Mouse (Mus musculus) kidney, embryonic 15.5 days (tissue): ENCODE measurements around the gene Ubl7. TPM values are rescaled to one million over a fixed set of nuclear protein-coding genes. Genes with fewer than 3 reads are reported as not detected.
"Not testable (repeated sequence)": the region's sequence is repeated elsewhere in the genome, so short reads cannot be mapped to it uniquely, and the experiment has no call there.

ENCODE experiments used
- ATAC-seq: fragments of 200-750 bp; cut with Nextera tagmentation; replicated peaks from 2 replicates; pipeline ENCODE4 v1.8.0; 2017; ENCODE audit warnings: moderate TSS enrichment; ENCODE audit not compliant: low FRiP score
- H3K27ac ChIP-seq: fragments of 300-500 bp; sonication (generic); 2 replicates; pipeline ENCODE4 v1.5.1; 2015; ENCODE audit warnings: mild to moderate bottlenecking, inconsistent platforms
- H3K27me3 ChIP-seq: fragments of 300-500 bp; sonication (generic); 2 replicates; pipeline ENCODE4 v1.6.1; 2015; ENCODE audit warnings: inconsistent platforms
- H3K36me3 ChIP-seq: fragments of 300-500 bp; sonication (generic); 2 replicates; pipeline ENCODE4 v1.6.1; 2015; ENCODE audit warnings: inconsistent platforms
- H3K4me1 ChIP-seq: fragments of 300-500 bp; sonication (generic); 2 replicates; pipeline ENCODE4 v1.6.1; 2015; ENCODE audit warnings: inconsistent platforms
- H3K4me2 ChIP-seq: fragments of 300-500 bp; sonication (generic); 2 replicates; pipeline ENCODE4 v1.6.1; 2015; ENCODE audit warnings: moderate library complexity, mild to moderate bottlenecking, inconsistent platforms
- H3K4me3 ChIP-seq: fragments of 300-500 bp; sonication (generic); replicated peaks from 2 replicates; pipeline ENCODE4 v1.5.1; 2015; ENCODE audit warnings: mild to moderate bottlenecking, inconsistent platforms
- H3K9ac ChIP-seq: fragments of 300-500 bp; sonication (generic); 2 replicates; pipeline ENCODE4 v1.6.1; 2015; ENCODE audit warnings: mild to moderate bottlenecking, inconsistent platforms
- H3K9me3 ChIP-seq: fragments of 300-500 bp; sonication (generic); replicated peaks from 2 replicates; pipeline ENCODE4 v1.6.1; 2016; ENCODE audit warnings: inconsistent platforms
- WGBS: fragments of 180-500 bp; shearing (Covaris S2); methylation state at CpG from one replicate; pipeline ENCODE4 v1.1.7; 2015; ENCODE audit warnings: mixed read lengths; 5-methylcytosine and 5-hydroxymethylcytosine counted together
- polyA plus RNA-seq: library from polyadenylated mRNA; unstranded; fragments of >200 nt; fragmentation: Nextera tagmentation; extraction: Ambion mirVana; gene quantifications from 2 replicates; pipeline ENCODE4 v1.2.1, GENCODE M21; 2015

Gene Ubl7
- polyA plus RNA-seq, 1 experiment from 2014 or later: 114 TPM

- WGBS: 91% methylated on average over 2 of the region's 2 CpGs
- H3K36me3 ChIP-seq, H3K9me3 ChIP-seq, H3K27ac ChIP-seq, H3K9ac ChIP-seq, ATAC-seq, H3K4me1 ChIP-seq, H3K4me2 ChIP-seq, H3K27me3 ChIP-seq, H3K4me3 ChIP-seq: not testable (repeated sequence)
Observed at GRCm38 (mm10) chr9:57881781-57882180, 29.0 kb upstream of the Ubl7 start.

- no peak for ATAC-seq
- Histone ChIP-seq H3K27me3 (0 out of 2 replicates have a peak, but pooled peaks cover 3% of the 10 kb centered on the region), H3K9ac (no peak overlapping the region), H3K36me3 (no peaks in the 10 kb centered on the region), H3K4me2 (no peak overlapping the region), H3K9me3 (no peaks in the 10 kb centered on the region), H3K27ac (no peak overlapping the region), H3K4me3 (no peak overlapping the region), H3K4me1 (no peaks in the 10 kb centered on the region)
- WGBS: 58% methylated on average over 1 of the region's 1 CpGs
Observed at GRCm38 (mm10) chr9:57883413-57883812, 27.4 kb upstream of the Ubl7 start.

- no peaks in the 10 kb centered on the region for H3K36me3 ChIP-seq
- no peak for ATAC-seq
- no peak overlapping the region for H3K9ac ChIP-seq
- H3K4me2 ChIP-seq: no peak overlapping the region
- H3K4me3 ChIP-seq: no peak overlapping the region
- no peak overlapping the region for H3K27ac ChIP-seq
- WGBS: 74% methylated on average over 6 of the region's 6 CpGs
- H3K4me1 ChIP-seq: no peaks in the 10 kb centered on the region
- H3K9me3 ChIP-seq: no peaks in the 10 kb centered on the region
- 0 out of 2 replicates have a peak, but pooled peaks cover 7% of the 10 kb centered on the region for H3K27me3 ChIP-seq
Observed at GRCm38 (mm10) chr9:57888119-57888518, 22.7 kb upstream of the Ubl7 start.

GRCm38 (mm10) chr9:57900478-57900877 is 10.3 kb upstream of the Ubl7 start:
- no peaks in the 10 kb centered on the region; the same call in 1 of the 2 replicates for H3K27me3 ChIP-seq
- peaks cover 6% of the 10 kb centered on the region; the same call in 1 of the 2 replicates for H3K4me1 ChIP-seq
- no peak for ATAC-seq
- no peaks in the 10 kb centered on the region for H3K9me3 ChIP-seq
- 26% methylated on average over 10 of the region's 10 CpGs for WGBS
- H3K9ac ChIP-seq: no peak overlapping the region
- H3K4me2 ChIP-seq: no peak overlapping the region
- no peaks in the 10 kb centered on the region for H3K36me3 ChIP-seq
- H3K27ac ChIP-seq: no peak overlapping the region
- H3K4me3 ChIP-seq: no peak overlapping the region

GRCm38 (mm10) chr9:57901197-57901596 is 9.6 kb upstream of the Ubl7 start:
- Histone ChIP-seq H3K4me1 (peaks cover 6% of the 10 kb centered on the region; the same call in 1 of the 2 replicates), H3K27ac (no peak overlapping the region), H3K9ac (no peak overlapping the region), H3K27me3 (no peaks in the 10 kb centered on the region; the same call in 1 of the 2 replicates), H3K9me3 (no peaks in the 10 kb centered on the region), H3K4me3 (no peak overlapping the region), H3K4me2 (no peak overlapping the region), H3K36me3 (no peaks in the 10 kb centered on the region)
- no peak for ATAC-seq
- WGBS: 54% methylated on average over 9 of the region's 9 CpGs

GRCm38 (mm10) chr9:57901601-57902000 is 9.2 kb upstream of the Ubl7 start:
- 81% methylated on average over 3 of the region's 3 CpGs for WGBS
- no peak overlapping the region for H3K27ac ChIP-seq
- H3K4me3 ChIP-seq: no peak overlapping the region
- ATAC-seq: no peak
- H3K9ac ChIP-seq: no peak overlapping the region
- H3K27me3 ChIP-seq: no peaks in the 10 kb centered on the region; the same call in 1 of the 2 replicates
- H3K4me2 ChIP-seq: no peak overlapping the region
- H3K36me3 ChIP-seq: no peaks in the 10 kb centered on the region
- H3K4me1 ChIP-seq: peaks cover 6% of the 10 kb centered on the region; the same call in 1 of the 2 replicates
- no peaks in the 10 kb centered on the region for H3K9me3 ChIP-seq

- 68% methylated on average over 4 of the region's 4 CpGs for WGBS
Observed at GRCm38 (mm10) chr9:57902132-57902531, 8.6 kb upstream of the Ubl7 start.

GRCm38 (mm10) chr9:57903589-57904249 is 7.1 kb upstream of the Ubl7 start:
- Histone ChIP-seq H3K27me3 (no peaks in the 10 kb centered on the region; the same call in 1 of the 2 replicates), H3K4me3 (no peak overlapping the region), H3K36me3 (no peaks in the 10 kb centered on the region), H3K27ac (no peak overlapping the region), H3K4me2 (no peak overlapping the region), H3K4me1 (peaks cover 6% of the 10 kb centered on the region; the same call in 1 of the 2 replicates), H3K9ac (no peak overlapping the region), H3K9me3 (no peaks in the 10 kb centered on the region)
- 72% methylated on average over 8 of the region's 8 CpGs for WGBS
- ATAC-seq: no peak

More at GRCm38 (mm10) chr9:57902132-57902531, 8.6 kb upstream of the Ubl7 start:
- H3K27ac ChIP-seq: no peak overlapping the region
- H3K9me3 ChIP-seq: no peaks in the 10 kb centered on the region
- no peak for ATAC-seq
- no peak overlapping the region for H3K4me3 ChIP-seq
- no peaks in the 10 kb centered on the region; the same call in 1 of the 2 replicates for H3K27me3 ChIP-seq
- no peaks in the 10 kb centered on the region for H3K36me3 ChIP-seq
- no peak overlapping the region for H3K4me2 ChIP-seq
- H3K4me1 ChIP-seq: peaks cover 6% of the 10 kb centered on the region; the same call in 1 of the 2 replicates
- H3K9ac ChIP-seq: no peak overlapping the region

- WGBS: 88% methylated on average over 5 of the region's 5 CpGs
- no peaks in the 10 kb centered on the region; the same call in 1 of the 2 replicates for H3K27me3 ChIP-seq
Observed at GRCm38 (mm10) chr9:57904250-57904644, 6.5 kb upstream of the Ubl7 start.

GRCm38 (mm10) chr9:57907206-57907605 is 3.6 kb upstream of the Ubl7 start:
- Histone ChIP-seq H3K9me3 (no peaks in the 10 kb centered on the region), H3K27me3 (no peaks in the 10 kb centered on the region), H3K9ac (no peak overlapping the region), H3K4me2 (no peak overlapping the region), H3K4me3 (no peak overlapping the region), H3K36me3 (no peaks in the 10 kb centered on the region), H3K4me1 (peaks cover 16% of the 10 kb centered on the region), H3K27ac (no peak overlapping the region)
- ATAC-seq: no peak
- WGBS: 83% methylated on average over 6 of the region's 6 CpGs

More at GRCm38 (mm10) chr9:57904250-57904644, 6.5 kb upstream of the Ubl7 start:
- no peaks in the 10 kb centered on the region for H3K36me3 ChIP-seq
- H3K4me3 ChIP-seq: no peak overlapping the region
- peaks cover 6% of the 10 kb centered on the region; the same call in 1 of the 2 replicates for H3K4me1 ChIP-seq
- no peak overlapping the region for H3K9ac ChIP-seq
- no peaks in the 10 kb centered on the region for H3K9me3 ChIP-seq
- no peak for ATAC-seq
- no peak overlapping the region for H3K27ac ChIP-seq
- H3K4me2 ChIP-seq: no peak overlapping the region

- Histone ChIP-seq H3K36me3 (peaks cover 30% of the 10 kb centered on the region), H3K27ac (no peak overlapping the region), H3K4me2 (no peak overlapping the region), H3K9ac (no peak overlapping the region), H3K9me3 (no peaks in the 10 kb centered on the region), H3K4me3 (no peak overlapping the region), H3K27me3 (no peaks in the 10 kb centered on the region), H3K4me1 (peaks cover 16% of the 10 kb centered on the region)
- WGBS: 93% methylated on average over 5 of the region's 5 CpGs
- no peak for ATAC-seq
Observed at GRCm38 (mm10) chr9:57912571-57912970, 1.8 kb downstream of the Ubl7 start.

GRCm38 (mm10) chr9:57921491-57922060 is 10.8 kb downstream of the Ubl7 start:
- no peak for ATAC-seq
- peaks cover 88% of the 10 kb centered on the region for H3K36me3 ChIP-seq
- H3K4me3 ChIP-seq: no peak overlapping the region
- H3K27ac ChIP-seq: no peak overlapping the region
- H3K4me2 ChIP-seq: no peak overlapping the region
- WGBS: 90% methylated on average over 9 of the region's 9 CpGs
- no peaks in the 10 kb centered on the region for H3K27me3 ChIP-seq
- no peaks in the 10 kb centered on the region for H3K9me3 ChIP-seq
- H3K9ac ChIP-seq: no peak overlapping the region
- H3K4me1 ChIP-seq: no peaks in the 10 kb centered on the region
